Mouse (Mus musculus) lung, embryonic 14.5 days (tissue): Measurements from ENCODE around the gene Rnf216. TPM values are rescaled to one million over a fixed set of nuclear protein-coding genes. Genes with fewer than 3 reads are reported as not detected.
A peak's percentile ranks its signal among the peaks of the same experiment; 100 is the strongest.

Experiments used
- ATAC-seq: fragments of 200-750 bp; cut with Nextera tagmentation; 2 replicates; pipeline ENCODE4 v1.8.0; 2017; ENCODE audit warnings: mild to moderate bottlenecking, moderate TSS enrichment, moderate library complexity; ENCODE audit not compliant: insufficient read depth
- DNase-seq: peaks from one replicate; pipeline ENCODE4 v3.0.0-alpha.2; 2015
- H3K27ac ChIP-seq: fragments of 300-500 bp; sonication (generic); 2 replicates; pipeline ENCODE4 v1.5.1; 2014; ENCODE audit warnings: low read depth, mild to moderate bottlenecking, moderate library complexity
- H3K27me3 ChIP-seq: fragments of 300-500 bp; sonication (generic); 2 replicates; pipeline ENCODE4 v1.6.1; 2014; ENCODE audit warnings: low read length, control low read depth; ENCODE audit not compliant: insufficient read depth
- H3K36me3 ChIP-seq: fragments of 300-500 bp; sonication (generic); 2 replicates; pipeline ENCODE4 v1.6.1; 2014; ENCODE audit warnings: control low read depth; ENCODE audit not compliant: insufficient read depth
- H3K4me1 ChIP-seq: fragments of 300-500 bp; sonication (generic); 2 replicates; pipeline ENCODE4 v1.6.1; 2014; ENCODE audit warnings: antibody characterized with exemption, control low read depth; ENCODE audit not compliant: insufficient read depth
- H3K4me2 ChIP-seq: fragments of 300-500 bp; sonication (generic); 2 replicates; pipeline ENCODE4 v1.6.1; 2014; ENCODE audit warnings: mild to moderate bottlenecking
- H3K4me3 ChIP-seq: fragments of 300-500 bp; sonication (generic); 2 replicates; pipeline ENCODE4 v1.5.1; 2014; ENCODE audit warnings: low read depth, low read length
- H3K9ac ChIP-seq: fragments of 300-500 bp; sonication (generic); 2 replicates; pipeline ENCODE4 v1.6.1; 2014
- H3K9me3 ChIP-seq: fragments of 300-500 bp; sonication (generic); 2 replicates; pipeline ENCODE4 v1.6.1; 2016; ENCODE audit warnings: low read depth, low read length, control low read depth
- CTCF ChIP-seq: IDR thresholded peaks from 2 replicates; pipeline ENCODE4 v1.5.1; 2016; ENCODE audit warnings: antibody characterized with exemption, low read depth
- WGBS: fragments of 180-500 bp; shearing (Covaris S2); extraction: QIAGEN DNeasy Blood & Tissue Kit; methylation state at CpG from one replicate; pipeline ENCODE4 v1.1.7; 2014; 5-methylcytosine and 5-hydroxymethylcytosine counted together
- polyA plus RNA-seq: library from polyadenylated mRNA; unstranded; fragments of >200 nt; fragmentation: Nextera tagmentation; extraction: Ambion mirVana; gene quantifications from 2 replicates; pipeline ENCODE4 v1.2.1, GENCODE M21; 2014

Rnf216 gene
- polyA plus RNA-seq, 1 experiment from 2014 or later, result 36.1 TPM

GRCm38 (mm10) chr5:143048232-143049012 is 64.4 kb downstream of the Rnf216 start:
- H3K4me1 ChIP-seq, result peaks cover 12% of the 10 kb centered on the region; the same call in 1 of the 2 replicates

GRCm38 (mm10) chr5:143047586-143047985 is 65.2 kb downstream of the Rnf216 start:
- Histone ChIP-seq H3K36me3 (peaks cover 25% of the 10 kb centered on the region; the same call in 1 of the 2 replicates), H3K27ac (peak overlapping the region; percentile 76), H3K9me3 (no peaks in the 10 kb centered on the region), H3K4me2 (no peak overlapping the region), H3K9ac (no peak overlapping the region), H3K27me3 (no peaks in the 10 kb centered on the region), H3K4me3 (no peak overlapping the region), H3K4me1 (peaks cover 12% of the 10 kb centered on the region; the same call in 1 of the 2 replicates)
- DNase-seq, result no peak
- TF ChIP-seq CTCF, result no peak
- 82% methylated on average over 1 of the region's 1 CpGs for WGBS
- no peak for ATAC-seq

More at GRCm38 (mm10) chr5:143048232-143049012, 64.4 kb downstream of the Rnf216 start:
- TF ChIP-seq CTCF, result no peak
- Histone ChIP-seq H3K27me3 (no peaks in the 10 kb centered on the region), H3K9me3 (no peaks in the 10 kb centered on the region), H3K4me2 (no peak overlapping the region), H3K9ac (no peak overlapping the region), H3K27ac (peak overlapping the region; percentile 76), H3K4me3 (no peak overlapping the region), H3K36me3 (peaks cover 25% of the 10 kb centered on the region; the same call in 1 of the 2 replicates)
- ATAC-seq (peak; percentile 67), DNase-seq (peak; percentile 31)

- Histone ChIP-seq H3K27ac (no peak overlapping the region), H3K27me3 (no peaks in the 10 kb centered on the region), H3K4me3 (no peak overlapping the region), H3K9me3 (no peaks in the 10 kb centered on the region), H3K9ac (no peak overlapping the region), H3K36me3 (peaks cover 14% of the 10 kb centered on the region; the same call in 1 of the 2 replicates), H3K4me2 (no peak overlapping the region), H3K4me1 (peaks cover 4% of the 10 kb centered on the region; the same call in 1 of the 2 replicates)
- TF ChIP-seq CTCF, result no peak
- ATAC-seq (no peak), DNase-seq (no peak)
- WGBS, result 74% methylated on average over 2 of the region's 2 CpGs
Observed at GRCm38 (mm10) chr5:143043902-143044301, 68.9 kb downstream of the Rnf216 start.

GRCm38 (mm10) chr5:143043285-143043684 is 69.5 kb downstream of the Rnf216 start:
- H3K4me3 ChIP-seq, result no peak overlapping the region
- no peaks in the 10 kb centered on the region for H3K27me3 ChIP-seq
- peaks cover 12% of the 10 kb centered on the region; the same call in 1 of the 2 replicates for H3K36me3 ChIP-seq
- WGBS, result 74% methylated on average over 2 of the region's 2 CpGs
- 0 out of 2 replicates have a peak, but pooled peaks cover 3% of the 10 kb centered on the region for H3K4me1 ChIP-seq
- no peak overlapping the region for H3K9ac ChIP-seq
- no peak for ATAC-seq
- no peak overlapping the region for H3K27ac ChIP-seq
- no peaks in the 10 kb centered on the region for H3K9me3 ChIP-seq
- peak; percentile 50 for TF ChIP-seq CTCF
- peak; percentile 31 for DNase-seq
- no peak overlapping the region for H3K4me2 ChIP-seq

GRCm38 (mm10) chr5:143038794-143039193 is 74.0 kb downstream of the Rnf216 start:
- Histone ChIP-seq H3K27ac (no peak overlapping the region), H3K4me3 (no peak overlapping the region), H3K9ac (no peak overlapping the region), H3K9me3 (no peaks in the 10 kb centered on the region), H3K27me3 (no peaks in the 10 kb centered on the region), H3K36me3 (peaks cover 3% of the 10 kb centered on the region; the same call in 1 of the 2 replicates), H3K4me2 (no peak overlapping the region), H3K4me1 (no peaks in the 10 kb centered on the region)
- 73% methylated on average over 4 of the region's 4 CpGs for WGBS
- ATAC-seq, result no peak
- no peak for DNase-seq
- TF ChIP-seq CTCF, result no peak

GRCm38 (mm10) chr5:143037201-143037600 is 75.6 kb downstream of the Rnf216 start:
- DNase-seq (peak; percentile 84), ATAC-seq (no peak)
- Histone ChIP-seq H3K9ac (no peak overlapping the region), H3K36me3 (peaks cover 3% of the 10 kb centered on the region; the same call in 1 of the 2 replicates), H3K4me3 (no peak overlapping the region), H3K4me1 (no peaks in the 10 kb centered on the region), H3K9me3 (no peaks in the 10 kb centered on the region), H3K4me2 (no peak overlapping the region), H3K27me3 (no peaks in the 10 kb centered on the region), H3K27ac (no peak overlapping the region)
- WGBS, result 21% methylated on average over 1 of the region's 1 CpGs
- peak; percentile 81 for TF ChIP-seq CTCF

DNA sequence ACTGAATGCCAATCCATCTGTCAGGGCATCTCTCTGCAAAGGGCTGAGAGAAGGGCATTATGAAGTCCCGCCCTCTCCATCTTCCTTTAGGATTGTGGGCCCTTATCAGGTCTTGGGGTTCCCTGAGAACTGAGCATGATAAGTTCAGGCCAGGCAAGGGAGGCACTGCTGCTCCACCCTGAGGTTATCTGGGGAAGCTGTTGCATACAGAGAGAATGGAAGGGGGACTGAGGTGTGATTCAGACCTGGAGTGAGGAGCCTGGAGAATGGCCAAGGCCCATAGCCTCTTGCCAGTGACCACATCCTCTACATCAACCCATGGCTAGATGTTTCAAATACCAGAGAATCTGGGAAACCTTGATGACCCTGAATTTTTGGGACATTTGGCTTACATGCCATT is 76.7 kb downstream of the Rnf216 start:
- Histone ChIP-seq H3K4me2 (no peak overlapping the region), H3K9ac (no peak overlapping the region), H3K27ac (no peak overlapping the region), H3K4me3 (no peak overlapping the region), H3K4me1 (no peaks in the 10 kb centered on the region), H3K9me3 (no peaks in the 10 kb centered on the region), H3K36me3 (no peaks in the 10 kb centered on the region), H3K27me3 (no peaks in the 10 kb centered on the region)
- no peak for ATAC-seq
- 86% methylated on average over 1 of the region's 1 CpGs for WGBS
- DNase-seq, result no peak
- no peak for TF ChIP-seq CTCF
